Mouse (Mus musculus) heart, adult 2 months (tissue): Measurements from ENCODE around the gene Hnrnpa2b1.

Experiments
- CTCF ChIP-seq: fragments of 200-600 bp; IDR thresholded peaks from 2 replicates; pipeline ENCODE4 v1.8.1; 2022; ENCODE audit warnings: antibody characterized with exemption, mild to moderate bottlenecking, moderate library complexity
- POLR2A ChIP-seq: fragments of 200-500 bp; IDR thresholded peaks from 2 replicates; pipeline ENCODE4 v1.6.1; 2011; ENCODE audit warnings: mild to moderate bottlenecking, low read depth, low read length, control low read depth; ENCODE audit not compliant: insufficient read depth

GRCm38 (mm10) chr6:51470311-51471178, 851 bp upstream of the Hnrnpa2b1 start, which contains the start of gene Cbx3:
- TF ChIP-seq CTCF (no peak), POLR2A (peak; percentile 21; the same call in 1 of the 2 replicates)
